Mouse (Mus musculus): ENCODE results near the gene Sphk1. TPM values are rescaled to one million over a fixed set of nuclear protein-coding genes. Genes with fewer than 3 reads are reported as not detected.

Gene Sphk1
- total and polyA plus RNA-seq, 3 experiments = 53.5 to 127 TPM; not detected in 1

DNA sequence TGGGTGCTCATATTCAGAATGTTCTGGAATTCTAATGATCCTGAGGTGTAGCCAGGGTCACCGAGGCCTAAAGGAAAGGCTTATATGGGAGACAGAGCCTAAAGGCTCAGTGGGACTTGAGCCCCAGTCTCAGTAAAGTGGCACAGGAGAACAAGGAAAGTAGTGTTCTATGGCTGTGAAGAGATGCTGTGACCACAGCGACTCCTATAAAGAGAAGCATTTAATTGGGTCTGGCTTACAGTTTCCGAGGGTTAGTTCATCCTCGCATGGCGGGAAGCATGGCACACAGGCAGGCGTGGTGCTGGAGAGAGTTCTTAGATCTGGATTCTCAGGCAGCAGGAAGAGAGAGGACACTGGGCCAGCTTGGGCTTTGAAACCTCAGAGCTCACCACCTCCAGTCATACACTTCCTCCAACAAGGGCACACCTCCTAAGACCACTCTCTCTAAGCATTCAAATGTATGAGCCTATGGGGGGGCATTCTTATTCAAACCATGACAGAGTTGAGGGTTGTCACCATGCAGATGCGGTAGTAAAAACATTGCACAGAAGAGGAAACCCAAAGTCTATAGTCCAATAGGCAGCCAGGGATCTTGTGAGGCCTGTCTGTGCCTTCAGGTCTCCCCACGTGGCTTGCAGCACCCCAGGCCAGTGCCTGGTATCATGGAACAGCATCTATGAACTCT, 1.9 kb upstream of the Sphk1 start:
- Histone ChIP-seq H3K36me3 (ENCODE audit: control insufficient read depth in 1 of 2, insufficient read depth in 2 of 2, low read length in 2 of 2) (peaks cover 0 to 3% of the 10 kb centered on the region in 2 experiments; a peak in 2 of 4 replicates), H3K27ac (ENCODE audit: control insufficient read depth, low read depth, low read length) (no peak overlapping the region), H3K9ac (ENCODE audit: control insufficient read depth, low read depth, low read length, poor library complexity, severe bottlenecking) (no peak overlapping the region), H3K79me2 (ENCODE audit: control insufficient read depth, insufficient read depth, low read length, poor library complexity) (peaks cover 23% of the 10 kb centered on the region), H3K27me3 (ENCODE audit: control insufficient read depth in 1 of 2, insufficient read depth in 2 of 2, low read length in 2 of 2) (no peaks in the 10 kb centered on the region), H3K4me1 (ENCODE audit: control insufficient read depth in 1 of 2, insufficient read depth in 2 of 2, low read length in 2 of 2) (peaks cover 0 to 14% of the 10 kb centered on the region in 2 experiments; a peak in 2 of 4 replicates), H3K4me3 (ENCODE audit: control insufficient read depth in 1 of 2, insufficient read depth in 1 of 2, low read depth in 2 of 2, low read length in 2 of 2) (no peak overlapping the region), H3K9me3 (replicated peaks; ENCODE audit: insufficient read depth, low read length) (no peaks in the 10 kb centered on the region)
- no peak for DNase-seq (ENCODE audit: low read depth, low spot score)
- TF ChIP-seq ZMIZ1 (IDR thresholded peaks at IDR 0.05; ENCODE audit: low read depth, low read length) (no peak), ELF1 (IDR thresholded peaks at IDR 0.05; ENCODE audit: low read depth, low read length) (no peak), HCFC1 (IDR thresholded peaks at IDR 0.05; ENCODE audit: low read depth, low read length) (no peak), CHD2 (IDR thresholded peaks at IDR 0.05; ENCODE audit: low read length) (no peak), ETS1 (IDR thresholded peaks at IDR 0.05; ENCODE audit: low read depth, low read length) (no peak)

GRCm38 (mm10) chr11:116531371-116532191, 856 bp downstream of the Sphk1 start:
- TF ChIP-seq MYB (IDR thresholded peaks at IDR 0.05; ENCODE audit: low read depth, low read length) (0 out of 2 replicates have a peak, but pooled peaks have one; percentile 38), POLR2A (IDR thresholded peaks at IDR 0.05; ENCODE audit: control insufficient read depth in 1 of 2, insufficient read depth in 1 of 2, low read depth in 1 of 2, low read length in 2 of 2, poor library complexity in 1 of 2) (peak in 1 of 2 experiments; percentile 44; a peak in 1 of 4 replicates), NRF1 (IDR thresholded peaks at IDR 0.05; ENCODE audit: insufficient read depth, low read depth, low read length, poor library complexity, severe bottlenecking) (no peak), SIN3A (IDR thresholded peaks at IDR 0.05; ENCODE audit: low read length) (no peak), UBTF (IDR thresholded peaks at IDR 0.05; ENCODE audit: borderline replicate concordance, insufficient read depth, low read depth, low read length) (0 out of 2 replicates have a peak, but pooled peaks have one; percentile 10), EP300 (IDR thresholded peaks at IDR 0.05; ENCODE audit: low read depth in 1 of 2, low read length in 2 of 2) (peak in 1 of 2 experiments; percentile 3; a peak in 2 of 4 replicates), RCOR1 (IDR thresholded peaks at IDR 0.05; ENCODE audit: low read depth, low read length) (peak; percentile 16)
- Histone ChIP-seq H3K4me1 (ENCODE audit: control insufficient read depth in 1 of 2, insufficient read depth in 2 of 2, low read length in 2 of 2) (peaks cover 2 to 13% of the 10 kb centered on the region in 2 experiments; a peak in 3 of 4 replicates), H3K36me3 (ENCODE audit: control insufficient read depth in 1 of 2, insufficient read depth in 2 of 2, low read length in 2 of 2) (peaks cover 0 to 7% of the 10 kb centered on the region in 2 experiments; a peak in 3 of 4 replicates), H3K79me2 (ENCODE audit: control insufficient read depth, insufficient read depth, low read length, poor library complexity) (peaks cover 35% of the 10 kb centered on the region), H3K9me3 (replicated peaks; ENCODE audit: insufficient read depth, low read length) (no peaks in the 10 kb centered on the region), H3K9ac (ENCODE audit: control insufficient read depth, low read depth, low read length, poor library complexity, severe bottlenecking) (peak overlapping the region; percentile 85), H3K4me3 (ENCODE audit: control insufficient read depth in 1 of 2, insufficient read depth in 1 of 2, low read depth in 2 of 2, low read length in 2 of 2) (peak overlapping the region; percentile 80 to 83), H3K27ac (ENCODE audit: control insufficient read depth, low read depth, low read length) (peak overlapping the region; percentile 50), H3K27me3 (ENCODE audit: control insufficient read depth in 1 of 2, insufficient read depth in 2 of 2, low read length in 2 of 2) (no peaks in the 10 kb centered on the region)
- DNase-seq (ENCODE audit: low read depth, low spot score) = no peak
